Mouse (Mus musculus): ENCODE measurements around the gene Cadps2. TPM values are rescaled to one million over a fixed set of nuclear protein-coding genes. Genes with fewer than 3 reads are reported as not detected.

Cadps2 gene
- polyA plus RNA-seq, 1 experiment: 0.02 TPM

GRCm38 (mm10) chr6:23836694-23837093 lies 2.5 kb downstream of the Cadps2 start:
- Histone ChIP-seq H3K4me3 (no peak overlapping the region), H3ac (ENCODE audit: control insufficient read depth, insufficient read length) (no peak overlapping the region)

GRCm38 (mm10) chr6:23835552-23835951 lies 3.7 kb downstream of the Cadps2 start:
- Histone ChIP-seq H3K4me2 (ENCODE audit: low read depth) (no peak overlapping the region), H3ac (ENCODE audit: control insufficient read depth, insufficient read length) (no peak overlapping the region), H3K4me3 (no peak overlapping the region), H3K79me2 (ENCODE audit: control insufficient read depth, insufficient read depth) (no peaks in the 10 kb centered on the region), H3K27me3 (ENCODE audit: control insufficient read depth, insufficient read depth, insufficient read length) (no peaks in the 10 kb centered on the region), H3K36me3 (ENCODE audit: control insufficient read depth, insufficient read depth) (no peaks in the 10 kb centered on the region)
- no peak for TF ChIP-seq TCF3 (IDR thresholded peaks at IDR 0.05; ENCODE audit: insufficient read length, low read depth)
- no peak for TF ChIP-seq POLR2A (IDR thresholded peaks at IDR 0.05; ENCODE audit: insufficient read length, low read depth)
- no peak for TF ChIP-seq MYOD1 (IDR thresholded peaks at IDR 0.05; ENCODE audit: control insufficient read depth in 1 of 3, insufficient read length in 2 of 3, low read depth in 2 of 3)

More at GRCm38 (mm10) chr6:23836694-23837093, 2.5 kb downstream of the Cadps2 start:
- Histone ChIP-seq H3K36me3 (ENCODE audit: control insufficient read depth, insufficient read depth) (no peaks in the 10 kb centered on the region), H3K79me2 (ENCODE audit: control insufficient read depth, insufficient read depth) (no peaks in the 10 kb centered on the region), H3K27me3 (ENCODE audit: control insufficient read depth, insufficient read depth, insufficient read length) (no peaks in the 10 kb centered on the region), H3K4me2 (ENCODE audit: low read depth) (no peak overlapping the region)
- no peak for TF ChIP-seq MAX (IDR thresholded peaks at IDR 0.05; ENCODE audit: low read depth)
- no peak for TF ChIP-seq USF1 (IDR thresholded peaks at IDR 0.05; ENCODE audit: low read depth)
- TF ChIP-seq CEBPB (IDR thresholded peaks at IDR 0.05; ENCODE audit: insufficient read depth, poor library complexity, severe bottlenecking): no peak
- no peak for TF ChIP-seq TCF12 (IDR thresholded peaks at IDR 0.05; ENCODE audit: insufficient read depth, poor library complexity, severe bottlenecking)
- no peak for TF ChIP-seq REST (IDR thresholded peaks at IDR 0.05; ENCODE audit: insufficient read depth, insufficient read length)
- TF ChIP-seq POLR2AphosphoS2 (IDR thresholded peaks at IDR 0.05; ENCODE audit: insufficient read length, low read depth): no peak
- no peak for TF ChIP-seq TCF3 (IDR thresholded peaks at IDR 0.05; ENCODE audit: insufficient read length, low read depth)
- no peak for TF ChIP-seq E2F4 (IDR thresholded peaks at IDR 0.05; ENCODE audit: insufficient read depth)
- TF ChIP-seq POLR2A (IDR thresholded peaks at IDR 0.05; ENCODE audit: insufficient read length, low read depth): no peak
- no peak for TF ChIP-seq MYOG (IDR thresholded peaks at IDR 0.05; ENCODE audit: control insufficient read depth in 1 of 3, insufficient read depth in 1 of 3, insufficient read length in 2 of 3, low read depth in 2 of 3)
- no peak for TF ChIP-seq MYOD1 (IDR thresholded peaks at IDR 0.05; ENCODE audit: control insufficient read depth in 1 of 3, insufficient read length in 2 of 3, low read depth in 2 of 3)
- no peak for TF ChIP-seq SRF (IDR thresholded peaks at IDR 0.05; ENCODE audit: control insufficient read depth, insufficient read length, low read depth)

- Histone ChIP-seq H3K36me3 (ENCODE audit: control insufficient read depth, insufficient read depth) (no peaks in the 10 kb centered on the region), H3K79me2 (ENCODE audit: control insufficient read depth, insufficient read depth) (no peaks in the 10 kb centered on the region), H3K4me3 (no peak overlapping the region), H3K4me2 (ENCODE audit: low read depth) (no peak overlapping the region), H3ac (ENCODE audit: control insufficient read depth, insufficient read length) (no peak overlapping the region), H3K27me3 (ENCODE audit: control insufficient read depth, insufficient read depth, insufficient read length) (no peaks in the 10 kb centered on the region)
- TF ChIP-seq POLR2A (IDR thresholded peaks at IDR 0.05; ENCODE audit: insufficient read length, low read depth) (no peak), TCF3 (IDR thresholded peaks at IDR 0.05; ENCODE audit: insufficient read length, low read depth) (no peak), REST (IDR thresholded peaks at IDR 0.05; ENCODE audit: insufficient read depth, insufficient read length) (no peak), MAX (IDR thresholded peaks at IDR 0.05; ENCODE audit: low read depth) (no peak), SRF (IDR thresholded peaks at IDR 0.05; ENCODE audit: control insufficient read depth, insufficient read length, low read depth) (no peak), E2F4 (IDR thresholded peaks at IDR 0.05; ENCODE audit: insufficient read depth) (no peak), TCF12 (IDR thresholded peaks at IDR 0.05; ENCODE audit: insufficient read depth, poor library complexity, severe bottlenecking) (no peak), CEBPB (IDR thresholded peaks at IDR 0.05; ENCODE audit: insufficient read depth, poor library complexity, severe bottlenecking) (no peak)
Observed at GRCm38 (mm10) chr6:23830741-23831140, 8.5 kb downstream of the Cadps2 start.

GRCm38 (mm10) chr6:23829338-23829737 lies 9.9 kb downstream of the Cadps2 start:
- Histone ChIP-seq H3K79me2 (ENCODE audit: control insufficient read depth, insufficient read depth) (no peaks in the 10 kb centered on the region), H3K4me3 (no peak overlapping the region), H3K27me3 (ENCODE audit: control insufficient read depth, insufficient read depth, insufficient read length) (no peaks in the 10 kb centered on the region), H3K4me2 (ENCODE audit: low read depth) (no peak overlapping the region), H3K36me3 (ENCODE audit: control insufficient read depth, insufficient read depth) (no peaks in the 10 kb centered on the region), H3ac (ENCODE audit: control insufficient read depth, insufficient read length) (no peak overlapping the region)
- TF ChIP-seq E2F4 (IDR thresholded peaks at IDR 0.05; ENCODE audit: insufficient read depth) (no peak), TCF3 (IDR thresholded peaks at IDR 0.05; ENCODE audit: insufficient read length, low read depth) (no peak), POLR2A (IDR thresholded peaks at IDR 0.05; ENCODE audit: insufficient read length, low read depth) (no peak), CEBPB (IDR thresholded peaks at IDR 0.05; ENCODE audit: insufficient read depth, poor library complexity, severe bottlenecking) (no peak), MYOD1 (IDR thresholded peaks at IDR 0.05; ENCODE audit: control insufficient read depth in 1 of 3, insufficient read length in 2 of 3, low read depth in 2 of 3) (no peak), POLR2AphosphoS2 (IDR thresholded peaks at IDR 0.05; ENCODE audit: insufficient read length, low read depth) (no peak), SRF (IDR thresholded peaks at IDR 0.05; ENCODE audit: control insufficient read depth, insufficient read length, low read depth) (no peak), MAX (IDR thresholded peaks at IDR 0.05; ENCODE audit: low read depth) (no peak), TCF12 (IDR thresholded peaks at IDR 0.05; ENCODE audit: insufficient read depth, poor library complexity, severe bottlenecking) (no peak), MYOG (IDR thresholded peaks at IDR 0.05; ENCODE audit: control insufficient read depth in 1 of 3, insufficient read depth in 1 of 3, insufficient read length in 2 of 3, low read depth in 2 of 3) (no peak)

- Histone ChIP-seq H3K4me3 (no peak overlapping the region), H3K4me2 (ENCODE audit: low read depth) (no peak overlapping the region), H3K36me3 (ENCODE audit: control insufficient read depth, insufficient read depth) (no peaks in the 10 kb centered on the region), H3ac (ENCODE audit: control insufficient read depth, insufficient read length) (no peak overlapping the region), H3K27me3 (ENCODE audit: control insufficient read depth, insufficient read depth, insufficient read length) (no peaks in the 10 kb centered on the region), H3K79me2 (ENCODE audit: control insufficient read depth, insufficient read depth) (no peaks in the 10 kb centered on the region)
- no peak for TF ChIP-seq REST (IDR thresholded peaks at IDR 0.05; ENCODE audit: insufficient read depth, insufficient read length)
- TF ChIP-seq POLR2A (IDR thresholded peaks at IDR 0.05; ENCODE audit: insufficient read length, low read depth): no peak
- TF ChIP-seq E2F4 (IDR thresholded peaks at IDR 0.05; ENCODE audit: insufficient read depth): no peak
- no peak for TF ChIP-seq MAX (IDR thresholded peaks at IDR 0.05; ENCODE audit: low read depth)
- TF ChIP-seq SRF (IDR thresholded peaks at IDR 0.05; ENCODE audit: control insufficient read depth, insufficient read length, low read depth): no peak
Observed at GRCm38 (mm10) chr6:23821819-23822218, 17.4 kb downstream of the Cadps2 start.

Measured in myocyte (in vitro differentiated cells).